Mouse (Mus musculus): Measurements from ENCODE around the gene Ropn1. TPM values are rescaled to one million over a fixed set of nuclear protein-coding genes. Genes with fewer than 3 reads are reported as not detected.

The Ropn1 gene
- polyA plus RNA-seq (2017; shearing (Covaris generic)) = not detected

GRCm38 (mm10) chr16:34649621-34650020 lies at the start of gene Ropn1:
TSS of gene Ropn1 (plus strand) at chr16:34649921.

GRCm38 (mm10) chr16:34690334-34691144 lies 40.8 kb downstream of the Ropn1 start, which contains the start of gene Ccdc14:
TSS of gene Ccdc14 (plus strand) at chr16:34690616.

Other genes with a start within 250 kb of the Ropn1 start
- gene Kalrn, start 76.4 kb upstream of the Ropn1 start, polyA plus RNA-seq (2017; shearing (Covaris generic)) = 0.50 TPM
- 1.6 TPM for gene Ccdc14, start 40.7 kb downstream of the Ropn1 start, polyA plus RNA-seq (2017; shearing (Covaris generic))
- gene Mylk, start 95.3 kb downstream of the Ropn1 start, polyA plus RNA-seq (2017; shearing (Covaris generic)) = not detected